Mouse (Mus musculus): ENCODE measurements around the gene Uap1l1.
A peak's percentile ranks its signal among the peaks of the same experiment; 100 is the strongest.

Uap1l1 gene

GRCm38 (mm10) chr2:25310969-25311368 is 54.5 kb downstream of the Uap1l1 start:
- peak; percentile 46 for DNase-seq

- peak; percentile 52 for DNase-seq
Measured at GRCm38 (mm10) chr2:25310180-25310579, 55.3 kb downstream of the Uap1l1 start.

All from cerebellum, adult 8-10 months (tissue).